Mouse (Mus musculus): ENCODE results near the gene Frs2. TPM values are rescaled to one million over a fixed set of nuclear protein-coding genes. Genes with fewer than 3 reads are reported as not detected.
A peak's percentile ranks its signal among the peaks of the same experiment; 100 is the strongest.

Gene Frs2
- polyA plus RNA-seq (2012; rRNA removed) = 33.4 and 34.2 TPM in 2 replicates

DNA sequence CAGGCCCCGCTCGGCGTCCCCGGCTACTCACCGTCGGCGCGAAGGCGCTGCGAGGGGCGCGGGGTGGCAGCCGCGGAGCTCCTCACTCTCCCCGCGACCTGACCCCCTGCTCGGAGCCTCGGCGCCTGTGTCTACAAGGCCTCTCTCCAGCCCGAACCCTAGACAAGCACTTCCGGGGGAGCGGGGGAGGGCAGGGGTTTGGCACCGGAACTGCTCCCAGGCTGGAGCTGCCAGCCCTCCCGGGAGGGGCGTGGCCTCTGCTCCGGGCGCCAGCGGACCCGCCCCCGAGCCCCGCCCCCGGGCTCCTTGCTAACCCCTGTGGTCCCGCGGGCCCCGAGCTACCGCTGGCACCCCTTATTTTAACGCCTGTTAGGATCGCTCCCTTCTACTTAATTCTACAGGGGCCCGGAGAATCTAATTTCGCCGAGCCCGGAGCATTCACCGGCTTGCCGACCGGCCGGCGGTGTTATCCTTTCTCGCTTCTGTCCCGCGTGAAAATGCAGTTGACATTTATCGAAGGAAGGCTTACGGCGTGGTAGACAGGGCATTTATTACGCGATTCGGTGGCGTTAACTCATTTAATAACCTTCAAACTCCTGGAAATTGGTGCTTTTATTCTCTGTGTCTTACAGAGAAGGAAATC is at the start of gene Frs2:
TSS of gene Frs2 (minus strand) at position 174 of the 643 bp plus-strand sequence.
- peak; percentile 85 to 95 for DNase-seq (ENCODE audit: extremely low spot score in 1 of 2, low spot score in 1 of 2)

DNA sequence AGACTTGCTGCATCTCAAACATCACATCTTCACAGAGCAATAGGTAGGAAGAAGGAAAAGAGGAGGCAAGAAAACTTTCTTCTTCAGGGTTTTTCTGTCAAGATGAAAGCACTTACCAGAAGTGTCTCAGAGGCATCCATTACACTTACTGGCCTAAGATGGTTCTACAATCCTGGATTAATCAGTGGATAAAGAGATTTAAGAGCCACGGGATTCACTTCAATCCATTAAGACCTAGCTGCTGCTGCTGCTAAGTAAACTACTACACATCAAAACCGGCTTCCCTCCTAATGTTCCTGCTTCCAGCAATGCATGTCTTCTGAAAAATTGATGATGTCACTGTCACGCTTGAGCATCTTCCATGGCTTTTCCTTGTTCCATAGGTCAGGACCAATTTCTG is 48.4 kb upstream of the Frs2 start:
- no peak for DNase-seq (ENCODE audit: extremely low spot score in 1 of 2, low spot score in 1 of 2)

DNA sequence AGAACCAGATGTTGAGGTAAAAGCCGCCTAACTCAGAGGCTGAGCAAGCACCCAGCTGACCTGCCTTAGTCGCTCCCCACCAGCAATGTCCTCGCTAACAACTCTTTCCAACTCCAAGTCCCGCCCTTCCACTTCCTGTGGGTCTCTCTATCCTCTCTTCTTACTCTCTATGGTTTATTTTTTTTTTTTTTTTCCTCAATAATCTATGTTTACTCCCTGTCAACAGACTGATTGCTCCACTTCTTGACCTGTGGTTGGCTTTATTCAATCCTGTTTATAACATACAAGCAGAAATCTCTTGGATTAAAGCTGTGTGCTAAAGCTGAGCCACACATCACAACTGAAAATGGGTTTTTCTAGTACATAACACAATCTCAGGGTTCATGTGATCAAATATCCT is 47.4 kb upstream of the Frs2 start:
- no peak for DNase-seq (ENCODE audit: extremely low spot score in 1 of 2, low spot score in 1 of 2)

DNA sequence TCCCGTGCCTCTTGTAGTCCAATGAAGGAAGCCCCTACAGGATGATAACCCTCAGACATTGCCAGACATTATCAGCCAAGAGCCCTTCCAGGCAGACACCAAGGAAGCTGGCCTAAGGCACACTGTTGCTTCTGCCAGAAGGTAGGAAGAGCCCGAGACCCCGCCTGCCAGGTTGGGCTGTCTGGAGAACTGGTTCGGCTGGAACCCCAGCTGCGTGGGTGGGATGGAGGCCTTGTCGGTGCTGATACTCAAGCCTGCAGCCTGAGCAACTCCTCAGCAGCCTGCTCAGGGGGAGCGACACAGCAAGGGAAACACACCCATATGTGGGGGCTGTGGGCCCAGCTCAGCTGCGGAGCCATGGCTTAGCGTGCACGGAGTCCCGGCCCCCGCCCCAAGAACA is 46.7 kb upstream of the Frs2 start:
- DNase-seq (ENCODE audit: extremely low spot score in 1 of 2, low spot score in 1 of 2) = no peak

DNA sequence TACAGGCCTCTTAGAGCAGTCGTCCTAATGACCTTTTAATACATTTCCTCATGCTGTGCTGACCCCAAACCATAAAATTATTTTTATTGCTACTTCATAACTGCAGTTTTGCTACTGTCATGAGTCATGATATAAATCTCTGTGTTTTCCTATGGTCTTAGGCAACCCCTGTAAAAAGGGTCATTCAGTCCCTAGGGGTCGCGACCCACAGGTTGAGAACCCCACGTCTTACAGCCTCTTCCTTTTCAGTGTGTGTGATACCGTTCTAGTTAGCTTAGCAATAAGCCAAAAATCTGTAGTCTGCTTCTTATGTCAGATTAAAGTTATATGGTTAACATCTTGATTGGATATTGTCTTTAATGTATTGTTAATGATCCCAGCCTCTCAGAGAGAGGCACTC is 45.0 kb upstream of the Frs2 start:
- no peak for DNase-seq (ENCODE audit: extremely low spot score in 1 of 2, low spot score in 1 of 2)

DNA sequence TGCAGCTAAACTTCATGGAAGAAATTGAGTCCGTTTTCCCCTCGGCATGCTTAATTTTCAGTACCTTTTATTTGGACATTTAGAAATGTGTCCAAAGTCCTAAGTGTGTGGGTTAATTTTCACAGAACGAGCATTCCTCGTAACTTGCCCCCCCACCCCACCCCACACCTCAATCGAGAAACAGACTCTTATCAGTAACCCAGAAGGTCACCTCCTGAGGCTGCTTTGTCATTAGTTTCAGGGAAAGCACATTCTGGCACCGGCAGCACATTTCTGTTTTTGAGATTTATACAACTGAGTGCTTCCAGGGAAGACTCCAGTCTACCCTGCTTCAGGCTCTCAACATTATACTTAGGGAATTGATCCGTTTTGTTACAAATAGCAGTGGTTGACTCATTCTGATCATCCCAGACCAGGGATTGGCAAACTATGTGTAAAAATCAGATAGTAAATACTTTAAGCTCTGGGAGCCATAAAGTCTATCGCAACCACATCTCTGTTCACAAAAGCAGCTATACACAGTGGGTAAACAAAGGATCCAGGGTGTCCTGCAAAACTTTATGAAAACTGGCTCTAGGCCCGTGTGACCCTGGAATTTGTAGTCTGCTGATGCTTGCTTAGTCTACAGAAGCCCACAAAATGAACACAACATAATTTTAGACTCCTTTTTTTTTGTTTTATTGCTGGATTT is 37.2 kb upstream of the Frs2 start:
- no peak for DNase-seq (ENCODE audit: extremely low spot score in 1 of 2, low spot score in 1 of 2)

DNA sequence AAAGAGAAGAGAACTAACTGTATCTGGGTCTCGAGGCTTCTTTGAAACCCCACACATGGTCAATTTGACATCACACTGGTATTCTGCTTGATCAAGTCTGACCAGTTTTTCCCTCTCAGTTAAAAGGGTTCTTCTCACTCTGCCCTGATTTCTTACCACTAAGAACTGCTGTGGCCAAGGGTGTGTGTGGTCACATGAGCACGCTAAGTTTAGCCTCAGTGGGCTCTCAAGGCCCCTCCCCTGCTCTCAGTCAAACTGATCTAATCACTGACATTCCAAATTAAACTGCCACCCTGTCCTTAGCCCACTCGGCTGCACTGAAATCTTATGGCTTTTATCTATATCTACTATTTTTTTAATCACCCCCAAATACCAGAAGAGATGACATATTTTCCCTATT is 32.8 kb upstream of the Frs2 start:
- DNase-seq (ENCODE audit: extremely low spot score in 1 of 2, low spot score in 1 of 2) = no peak

DNA sequence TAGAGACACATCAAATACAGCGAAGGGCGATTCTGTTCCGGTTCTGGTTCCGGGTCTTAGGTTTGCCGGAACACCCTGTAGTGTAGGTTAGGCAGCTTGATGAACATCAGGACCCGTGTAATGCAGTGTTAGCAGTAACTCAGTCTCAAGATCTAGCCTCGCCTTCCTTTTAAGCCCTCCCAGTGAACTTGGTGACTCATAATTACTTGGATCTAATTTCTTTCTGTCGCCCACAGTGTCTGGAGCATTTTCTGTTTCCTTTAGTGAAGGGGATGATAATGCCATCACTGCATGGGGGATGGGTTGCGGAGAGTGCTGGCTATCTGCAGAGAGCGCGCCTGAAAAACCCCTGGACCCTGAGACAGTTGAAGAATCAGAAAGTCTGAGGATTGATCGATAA is 26.3 kb upstream of the Frs2 start:
- DNase-seq (ENCODE audit: extremely low spot score in 1 of 2, low spot score in 1 of 2) = no peak

DNA sequence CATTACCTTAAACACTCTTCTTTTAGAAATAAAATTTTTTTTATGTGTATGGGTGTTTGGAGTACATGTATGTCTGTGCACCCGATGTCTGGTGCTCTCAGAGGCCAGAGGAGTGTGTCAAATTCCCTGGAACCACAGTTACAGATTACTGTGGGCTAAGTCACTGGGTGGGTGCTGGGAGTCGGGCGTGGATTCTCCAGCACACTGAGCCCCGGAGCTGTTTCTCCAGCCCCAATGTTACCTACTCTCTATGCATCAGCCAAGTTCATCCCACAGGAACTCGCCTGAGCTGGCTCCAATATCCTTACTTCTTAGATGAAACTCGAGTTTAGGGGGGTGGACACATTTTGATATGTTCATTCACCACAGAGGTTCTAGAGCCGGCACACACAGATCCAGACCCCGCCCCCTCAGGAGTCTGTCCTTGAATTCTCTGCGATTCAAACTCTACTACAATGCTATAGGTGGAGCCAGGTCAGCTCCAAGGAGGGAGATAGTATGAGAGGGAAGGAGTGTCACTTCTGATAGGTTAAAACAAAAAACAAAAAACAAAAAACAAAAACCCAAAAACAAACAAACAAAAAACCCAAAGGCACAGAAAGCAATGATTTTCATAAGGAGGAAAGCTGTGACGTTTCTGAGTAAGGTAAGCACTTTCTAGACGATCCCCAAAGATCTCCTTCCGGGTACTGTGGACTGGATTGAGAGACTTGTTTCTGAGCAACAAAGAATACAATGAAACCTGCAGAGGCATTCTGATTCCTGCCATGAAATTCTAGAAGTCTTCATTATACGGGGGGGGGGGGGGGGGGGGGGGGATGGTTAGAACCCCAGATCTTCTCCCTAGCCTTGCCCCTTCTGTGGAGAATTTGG is 25.5 kb upstream of the Frs2 start:
- DNase-seq (ENCODE audit: extremely low spot score in 1 of 2, low spot score in 1 of 2) = no peak

DNA sequence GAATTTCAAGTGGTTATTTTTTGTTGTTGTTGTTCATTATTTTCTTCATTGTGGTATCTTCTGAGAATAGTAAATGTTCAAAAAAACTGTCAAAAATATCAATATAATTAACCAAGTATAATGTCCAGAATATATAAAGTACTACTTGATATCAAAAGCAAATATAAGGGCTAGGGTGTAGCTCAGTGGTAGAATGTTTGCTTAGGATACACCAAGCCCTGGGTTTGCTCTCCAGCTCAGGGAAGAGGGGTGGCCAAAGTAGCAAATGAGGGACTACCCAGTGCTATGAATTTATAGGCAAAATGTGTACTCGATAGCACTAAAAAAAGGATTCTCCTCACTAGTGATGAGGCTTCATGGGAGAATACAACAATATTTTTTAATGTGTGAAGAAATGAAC is 24.8 kb upstream of the Frs2 start:
- DNase-seq (ENCODE audit: extremely low spot score in 1 of 2, low spot score in 1 of 2) = no peak

DNA sequence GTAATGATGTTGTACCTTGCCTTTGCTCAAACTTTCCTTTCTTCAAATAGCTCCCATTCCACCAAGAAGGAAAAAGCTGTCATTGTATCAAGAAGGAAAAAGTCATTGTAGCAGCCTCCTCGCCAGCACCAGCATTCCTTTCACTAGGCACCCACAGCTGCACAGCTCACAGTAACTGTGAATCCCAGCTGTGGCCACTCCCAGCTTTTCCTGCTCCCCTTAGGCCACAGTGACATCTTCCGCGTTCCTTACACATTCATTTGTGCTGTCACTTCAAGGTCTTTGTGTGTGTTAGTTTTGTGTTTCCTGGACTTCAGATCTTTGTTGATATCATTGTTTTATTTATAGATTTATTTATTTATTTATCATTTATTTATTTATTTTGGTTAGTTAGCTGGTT is 23.7 kb upstream of the Frs2 start:
- DNase-seq (ENCODE audit: extremely low spot score in 1 of 2, low spot score in 1 of 2) = no peak

DNA sequence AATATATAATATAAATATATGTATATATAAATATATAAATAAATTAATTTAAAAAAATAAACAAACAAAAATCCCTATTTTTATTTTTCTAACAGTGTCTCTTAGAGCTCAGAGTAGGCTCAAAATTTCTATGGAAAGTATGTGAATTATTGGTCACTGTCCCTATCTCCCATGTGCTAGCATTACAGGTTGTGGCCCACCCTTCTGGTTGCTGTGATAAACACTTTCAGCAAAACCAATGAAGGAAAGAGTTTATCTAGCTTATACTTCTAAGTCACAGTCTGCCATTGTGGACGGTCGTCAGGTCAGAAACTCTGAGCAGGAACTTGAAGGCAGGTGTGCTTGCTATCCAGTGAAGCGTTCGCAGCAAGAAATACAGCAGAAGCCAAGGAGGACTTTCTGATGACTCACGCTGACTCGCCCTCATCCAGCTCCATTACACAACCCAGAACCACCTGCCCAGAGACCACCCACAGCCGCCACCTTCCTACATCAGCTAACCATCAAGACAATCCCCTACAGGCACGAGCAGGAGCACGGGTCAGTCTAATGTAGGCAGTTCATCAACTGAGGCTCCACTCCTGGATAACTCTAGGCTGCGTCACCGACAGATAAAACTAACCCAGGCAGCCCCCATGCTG is 18.6 kb upstream of the Frs2 start:
- DNase-seq (ENCODE audit: extremely low spot score in 1 of 2, low spot score in 1 of 2) = no peak

DNA sequence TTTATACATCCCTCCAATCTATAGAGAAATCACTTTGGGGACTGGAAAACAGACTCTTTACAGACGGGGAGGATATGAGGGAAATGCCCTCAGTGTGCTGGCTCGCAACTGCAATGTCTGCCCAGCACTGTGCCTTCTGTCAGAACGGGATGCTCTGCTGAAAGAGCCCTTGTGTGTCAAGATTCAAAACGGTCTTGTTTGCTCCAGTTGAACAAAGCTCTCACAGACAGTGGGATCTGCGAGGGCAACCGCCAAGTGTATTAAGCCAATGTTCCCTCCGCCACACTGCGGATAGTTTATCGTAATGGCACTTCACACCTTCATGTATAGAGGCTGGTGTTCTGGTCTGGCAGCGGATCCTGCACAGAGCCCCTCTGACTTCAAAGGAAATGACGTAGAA is 14.3 kb upstream of the Frs2 start:
- DNase-seq (ENCODE audit: extremely low spot score in 1 of 2, low spot score in 1 of 2) = no peak

DNA sequence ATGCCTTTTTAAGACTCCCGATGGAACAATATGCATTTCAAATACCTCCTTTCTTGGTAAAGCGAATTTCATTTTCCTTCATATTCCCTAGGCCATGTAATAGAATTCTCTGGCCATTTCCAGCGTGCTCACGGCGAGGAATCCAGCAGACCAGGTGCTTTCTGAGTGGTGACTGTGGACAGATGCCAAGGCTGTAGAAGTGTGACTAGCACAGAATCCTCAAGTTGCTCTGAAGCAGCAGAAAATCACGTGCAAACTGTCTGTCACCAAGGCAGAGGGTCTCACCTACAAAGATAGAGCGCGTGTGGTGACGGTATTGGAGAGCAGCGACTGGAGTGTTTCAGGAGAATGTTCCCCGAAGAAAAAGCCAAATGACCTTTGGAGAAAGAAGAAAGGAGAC is 11.8 kb upstream of the Frs2 start:
- DNase-seq (ENCODE audit: extremely low spot score in 1 of 2, low spot score in 1 of 2) = no peak

DNA sequence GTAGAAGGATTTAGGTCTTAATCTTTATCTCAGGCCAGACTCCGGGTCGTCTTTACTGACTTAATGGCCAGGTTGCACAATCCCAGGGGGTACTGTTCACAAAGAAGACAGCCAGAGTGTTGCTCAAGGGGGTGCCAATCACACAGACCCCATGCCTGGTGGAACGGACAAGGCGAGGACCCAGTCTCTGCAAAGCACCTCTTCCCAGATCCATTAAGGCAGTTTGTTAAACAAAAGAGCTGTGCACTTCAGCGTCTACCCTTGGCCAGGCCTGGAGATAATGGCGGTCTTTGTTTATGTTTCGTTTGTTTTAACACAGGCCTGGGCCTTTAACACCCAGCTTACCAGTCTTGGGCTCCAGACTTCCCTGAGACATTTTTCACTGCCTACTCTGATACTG is 3.9 kb upstream of the Frs2 start:
- no peak for DNase-seq (ENCODE audit: extremely low spot score in 1 of 2, low spot score in 1 of 2)

DNA sequence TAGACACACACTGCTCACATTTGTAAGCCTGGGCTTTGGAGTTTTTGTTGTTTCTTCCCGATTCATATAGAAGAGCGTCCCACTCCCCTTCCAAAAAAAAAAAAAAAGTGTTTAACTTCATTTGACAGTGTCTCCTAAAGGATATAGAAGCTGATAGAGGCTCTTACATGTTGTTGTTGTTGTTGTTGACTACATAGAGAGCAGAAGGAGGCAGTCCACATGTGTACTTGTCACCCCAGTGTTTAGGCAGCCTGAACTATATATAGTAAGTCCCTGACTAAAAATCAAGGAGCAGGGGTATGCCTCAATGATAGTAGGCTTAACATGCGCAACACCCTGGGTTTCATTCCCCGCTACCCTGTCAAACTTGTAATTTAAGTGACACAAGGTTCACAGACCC is 3.3 kb upstream of the Frs2 start:
- DNase-seq (ENCODE audit: extremely low spot score in 1 of 2, low spot score in 1 of 2) = no peak

DNA sequence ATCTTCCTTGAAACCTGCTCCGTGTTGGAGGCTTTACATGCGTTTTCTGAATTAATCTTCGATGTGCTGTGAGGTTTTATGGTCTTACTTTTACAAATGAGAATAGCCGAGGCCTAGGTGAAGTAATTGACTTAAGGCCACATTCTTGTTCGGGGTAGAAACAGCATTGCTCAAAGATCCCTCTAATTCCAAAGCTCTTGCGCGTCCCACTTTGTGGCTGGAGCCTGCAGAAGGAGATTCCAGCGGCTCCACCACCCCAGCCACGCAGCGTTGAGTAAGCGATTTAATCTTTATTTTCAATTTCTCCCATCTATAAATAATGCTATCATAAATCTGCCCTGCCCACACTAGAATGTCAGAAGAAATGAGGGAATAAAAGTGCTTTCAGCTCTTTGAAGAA is 2.9 kb upstream of the Frs2 start:
- DNase-seq (ENCODE audit: extremely low spot score in 1 of 2, low spot score in 1 of 2) = no peak

DNA sequence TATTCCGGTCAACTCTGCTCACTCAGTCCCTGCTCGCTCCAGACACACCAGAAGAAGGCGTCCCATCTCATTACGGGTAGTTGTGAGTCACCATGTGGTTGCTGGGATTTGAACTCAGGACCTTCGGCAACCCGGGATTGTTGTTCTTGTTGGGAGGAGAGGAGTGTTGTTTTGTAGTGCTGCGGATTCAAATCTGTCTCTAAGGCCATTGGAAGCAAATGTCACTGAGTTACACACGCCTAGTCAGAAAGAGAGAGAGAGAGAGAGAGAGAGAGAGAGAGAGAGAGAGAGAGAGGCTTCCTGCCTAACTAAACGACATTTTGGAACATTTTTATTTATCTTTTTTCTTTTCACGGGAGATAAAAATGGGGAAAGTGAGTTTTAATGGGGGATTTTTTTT is 2.4 kb upstream of the Frs2 start:
- no peak for DNase-seq (ENCODE audit: extremely low spot score in 1 of 2, low spot score in 1 of 2)

DNA sequence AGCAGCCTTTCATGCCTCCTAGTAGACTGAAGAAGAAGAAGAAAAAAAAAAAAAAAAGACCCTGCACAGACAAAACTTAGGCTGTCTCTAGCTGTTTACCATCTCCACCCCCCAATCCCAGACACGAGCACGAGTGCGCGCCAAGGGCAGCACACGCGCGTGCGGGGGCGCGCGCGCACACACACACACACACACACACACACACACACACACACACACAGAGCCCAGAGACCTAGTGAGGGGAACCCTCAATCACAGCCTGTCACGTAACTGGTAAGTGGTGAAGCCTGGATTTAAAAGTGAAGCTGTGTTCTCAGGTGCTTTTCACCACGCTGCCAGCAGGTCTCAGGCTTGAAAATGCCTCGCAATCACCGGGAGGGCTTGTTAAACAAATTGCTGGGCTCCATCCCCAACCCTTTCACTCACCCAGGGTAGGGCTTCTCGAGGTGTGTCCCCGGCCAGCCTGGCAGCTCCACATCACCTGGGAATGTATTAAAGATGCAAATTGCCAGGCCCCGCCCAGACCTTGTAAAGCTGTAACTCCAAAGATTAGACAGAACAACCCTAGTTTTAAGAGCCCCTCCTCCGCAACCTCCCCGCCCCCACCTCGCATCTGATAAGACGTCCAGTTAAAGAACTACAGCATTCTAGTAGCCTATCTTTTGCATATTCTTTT is 1.7 kb upstream of the Frs2 start:
- DNase-seq (ENCODE audit: extremely low spot score in 1 of 2, low spot score in 1 of 2) = no peak

DNA sequence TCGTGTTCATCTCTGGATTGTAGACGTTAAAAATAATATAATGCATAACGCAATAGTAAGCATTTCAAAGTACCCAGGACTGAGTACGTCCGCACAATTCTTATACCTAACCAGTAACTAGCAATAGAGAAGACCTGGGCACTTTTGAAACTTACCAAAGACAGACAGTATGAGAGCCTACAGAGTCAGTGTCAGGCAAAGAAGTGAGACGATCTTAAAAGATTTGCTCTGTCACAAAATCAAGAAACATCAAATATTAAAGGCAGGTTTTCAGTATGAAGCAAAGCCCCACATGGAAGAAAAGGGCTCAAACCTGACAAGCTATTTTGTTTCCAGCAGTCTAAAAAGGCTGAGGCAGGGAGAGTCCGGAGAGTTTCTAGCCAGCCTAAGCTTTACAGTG is 907 bp upstream of the Frs2 start:
- no peak for DNase-seq (ENCODE audit: extremely low spot score in 1 of 2, low spot score in 1 of 2)
